Mouse (Mus musculus): Measurements from ENCODE around the gene Wfdc2. TPM values are rescaled to one million over a fixed set of nuclear protein-coding genes. Genes with fewer than 3 reads are reported as not detected.

Gene Wfdc2
- polyA plus RNA-seq, 1 experiment = not detected

- no peaks in the 10 kb centered on the region for H3K27me3 ChIP-seq (ENCODE audit: control insufficient read depth, insufficient read depth, insufficient read length)
- no peaks in the 10 kb centered on the region for H3K36me3 ChIP-seq (ENCODE audit: control insufficient read depth, insufficient read depth)
- no peak overlapping the region for H3K4me2 ChIP-seq (ENCODE audit: low read depth)
- H3K4me3 ChIP-seq = no peak overlapping the region
- no peak overlapping the region for H3ac ChIP-seq (ENCODE audit: control insufficient read depth, insufficient read length)
- TF ChIP-seq MYOD1 (IDR thresholded peaks at IDR 0.05; ENCODE audit: control insufficient read depth in 1 of 3, insufficient read length in 2 of 3, low read depth in 2 of 3) (no peak), REST (IDR thresholded peaks at IDR 0.05; ENCODE audit: insufficient read depth, insufficient read length) (no peak), CEBPB (IDR thresholded peaks at IDR 0.05; ENCODE audit: insufficient read depth, poor library complexity, severe bottlenecking) (no peak), TCF12 (IDR thresholded peaks at IDR 0.05; ENCODE audit: insufficient read depth, poor library complexity, severe bottlenecking) (no peak), POLR2AphosphoS2 (IDR thresholded peaks at IDR 0.05; ENCODE audit: insufficient read length, low read depth) (no peak), MYOG (IDR thresholded peaks at IDR 0.05; ENCODE audit: control insufficient read depth in 1 of 3, insufficient read depth in 1 of 3, insufficient read length in 2 of 3, low read depth in 2 of 3) (no peak), MAX (IDR thresholded peaks at IDR 0.05; ENCODE audit: low read depth) (no peak), SRF (IDR thresholded peaks at IDR 0.05; ENCODE audit: control insufficient read depth, insufficient read length, low read depth) (no peak), POLR2A (IDR thresholded peaks at IDR 0.05; ENCODE audit: insufficient read length, low read depth) (no peak), E2F4 (IDR thresholded peaks at IDR 0.05; ENCODE audit: insufficient read depth) (no peak), TCF3 (IDR thresholded peaks at IDR 0.05; ENCODE audit: insufficient read length, low read depth) (no peak), USF1 (IDR thresholded peaks at IDR 0.05; ENCODE audit: low read depth) (no peak)
- H3K79me2 ChIP-seq (ENCODE audit: control insufficient read depth, insufficient read depth) = no peaks in the 10 kb centered on the region
These were observed 45.6 kb upstream of the Wfdc2 start for GRCm38 (mm10) chr2:164516592-164516991.

- no peaks in the 10 kb centered on the region for H3K36me3 ChIP-seq (ENCODE audit: control insufficient read depth, insufficient read depth)
- H3K4me2 ChIP-seq (ENCODE audit: low read depth) = no peak overlapping the region
- H3ac ChIP-seq (ENCODE audit: control insufficient read depth, insufficient read length) = no peak overlapping the region
- H3K27me3 ChIP-seq (ENCODE audit: control insufficient read depth, insufficient read depth, insufficient read length) = no peaks in the 10 kb centered on the region
- no peak overlapping the region for H3K4me3 ChIP-seq
- no peaks in the 10 kb centered on the region for H3K79me2 ChIP-seq (ENCODE audit: control insufficient read depth, insufficient read depth)
- no peak for TF ChIP-seq SRF (IDR thresholded peaks at IDR 0.05; ENCODE audit: control insufficient read depth, insufficient read length, low read depth)
- TF ChIP-seq MYOD1 (IDR thresholded peaks at IDR 0.05; ENCODE audit: control insufficient read depth in 1 of 3, insufficient read length in 2 of 3, low read depth in 2 of 3) = no peak
- no peak for TF ChIP-seq USF1 (IDR thresholded peaks at IDR 0.05; ENCODE audit: low read depth)
- TF ChIP-seq TCF12 (IDR thresholded peaks at IDR 0.05; ENCODE audit: insufficient read depth, poor library complexity, severe bottlenecking) = no peak
- no peak for TF ChIP-seq TCF3 (IDR thresholded peaks at IDR 0.05; ENCODE audit: insufficient read length, low read depth)
- no peak for TF ChIP-seq REST (IDR thresholded peaks at IDR 0.05; ENCODE audit: insufficient read depth, insufficient read length)
- TF ChIP-seq E2F4 (IDR thresholded peaks at IDR 0.05; ENCODE audit: insufficient read depth) = no peak
- no peak for TF ChIP-seq MAX (IDR thresholded peaks at IDR 0.05; ENCODE audit: low read depth)
- no peak for TF ChIP-seq POLR2AphosphoS2 (IDR thresholded peaks at IDR 0.05; ENCODE audit: insufficient read length, low read depth)
- TF ChIP-seq POLR2A (IDR thresholded peaks at IDR 0.05; ENCODE audit: insufficient read length, low read depth) = no peak
- TF ChIP-seq CEBPB (IDR thresholded peaks at IDR 0.05; ENCODE audit: insufficient read depth, poor library complexity, severe bottlenecking) = no peak
- TF ChIP-seq MYOG (IDR thresholded peaks at IDR 0.05; ENCODE audit: control insufficient read depth in 1 of 3, insufficient read depth in 1 of 3, insufficient read length in 2 of 3, low read depth in 2 of 3) = no peak
These were observed 44.6 kb upstream of the Wfdc2 start for GRCm38 (mm10) chr2:164517485-164518221.

DNA sequence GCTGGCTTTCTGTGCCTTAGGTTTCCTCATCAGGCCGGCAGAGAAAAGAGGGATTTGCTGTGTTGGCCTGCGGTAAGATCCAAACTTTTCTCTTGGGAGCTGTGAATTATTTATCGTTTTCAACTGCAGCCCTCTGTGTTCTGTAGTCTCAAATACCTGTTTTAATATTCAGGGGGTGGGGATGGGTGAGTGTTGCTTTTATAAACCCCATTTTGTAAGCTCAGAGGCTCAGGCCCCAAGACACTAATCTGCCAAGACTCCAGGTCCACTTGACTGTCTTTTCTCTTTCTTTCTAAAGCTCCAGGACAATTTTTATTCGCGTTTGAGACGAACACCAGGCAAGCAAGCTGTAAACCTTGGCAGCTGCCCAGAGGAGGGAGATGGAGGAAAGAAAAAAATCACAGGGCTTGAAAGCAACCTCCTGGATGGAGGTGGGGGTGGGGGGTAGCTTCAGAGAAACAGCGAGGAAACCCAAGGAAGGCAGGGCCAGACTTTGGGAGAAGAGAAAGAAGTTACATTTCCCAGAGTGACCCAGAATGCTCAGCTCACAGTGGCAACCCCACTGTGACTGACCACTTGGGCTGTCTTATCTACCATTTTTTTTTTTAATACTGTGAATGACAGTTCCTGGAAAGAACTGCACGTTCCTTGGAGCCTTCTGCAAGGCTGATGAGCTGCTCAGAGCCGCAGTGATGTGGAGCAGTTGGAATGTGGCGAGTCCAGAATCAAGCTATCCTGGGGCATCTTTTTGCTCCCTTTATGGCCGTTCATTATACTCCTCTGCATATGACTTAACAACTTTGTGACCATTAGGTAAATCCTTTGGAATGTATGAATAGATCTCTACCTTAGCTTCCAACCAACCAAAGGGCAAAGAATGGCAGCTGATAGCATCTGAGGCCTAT is 43.7 kb upstream of the Wfdc2 start:
- no peak overlapping the region for H3K4me3 ChIP-seq
- no peaks in the 10 kb centered on the region for H3K79me2 ChIP-seq (ENCODE audit: control insufficient read depth, insufficient read depth)
- H3K4me2 ChIP-seq (ENCODE audit: low read depth) = peak overlapping the region; percentile 45
- TF ChIP-seq CEBPB (IDR thresholded peaks at IDR 0.05; ENCODE audit: insufficient read depth, poor library complexity, severe bottlenecking) (no peak), REST (IDR thresholded peaks at IDR 0.05; ENCODE audit: insufficient read depth, insufficient read length) (no peak), USF1 (IDR thresholded peaks at IDR 0.05; ENCODE audit: low read depth) (no peak), MYOD1 (IDR thresholded peaks at IDR 0.05; ENCODE audit: control insufficient read depth in 1 of 3, insufficient read length in 2 of 3, low read depth in 2 of 3) (no peak), TCF12 (IDR thresholded peaks at IDR 0.05; ENCODE audit: insufficient read depth, poor library complexity, severe bottlenecking) (no peak), E2F4 (IDR thresholded peaks at IDR 0.05; ENCODE audit: insufficient read depth) (no peak), TCF3 (IDR thresholded peaks at IDR 0.05; ENCODE audit: insufficient read length, low read depth) (no peak), MYOG (IDR thresholded peaks at IDR 0.05; ENCODE audit: control insufficient read depth in 1 of 3, insufficient read depth in 1 of 3, insufficient read length in 2 of 3, low read depth in 2 of 3) (no peak), MAX (IDR thresholded peaks at IDR 0.05; ENCODE audit: low read depth) (no peak), SRF (IDR thresholded peaks at IDR 0.05; ENCODE audit: control insufficient read depth, insufficient read length, low read depth) (no peak), POLR2AphosphoS2 (IDR thresholded peaks at IDR 0.05; ENCODE audit: insufficient read length, low read depth) (no peak), POLR2A (IDR thresholded peaks at IDR 0.05; ENCODE audit: insufficient read length, low read depth) (no peak)
- no peaks in the 10 kb centered on the region for H3K27me3 ChIP-seq (ENCODE audit: control insufficient read depth, insufficient read depth, insufficient read length)
- no peaks in the 10 kb centered on the region for H3K36me3 ChIP-seq (ENCODE audit: control insufficient read depth, insufficient read depth)
- no peak overlapping the region for H3ac ChIP-seq (ENCODE audit: control insufficient read depth, insufficient read length)

DNA sequence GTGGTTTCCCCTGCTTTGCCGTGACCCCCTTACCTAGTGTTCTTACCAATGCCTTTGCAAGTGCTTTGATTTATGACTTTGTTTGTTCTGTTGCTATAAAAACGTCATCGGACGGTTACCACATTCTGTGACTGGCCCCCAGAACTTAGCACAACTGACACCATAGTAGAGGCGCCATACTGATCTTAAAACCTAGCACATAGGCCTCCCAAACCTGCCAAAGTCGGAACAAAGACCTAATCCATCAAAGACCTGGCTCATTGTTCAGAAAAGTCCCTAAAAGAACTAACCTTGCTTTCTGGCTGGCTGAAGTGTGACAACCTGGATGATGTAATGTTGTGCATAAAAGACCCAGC is 43.1 kb upstream of the Wfdc2 start:
- Histone ChIP-seq H3K79me2 (ENCODE audit: control insufficient read depth, insufficient read depth) (no peaks in the 10 kb centered on the region), H3K27me3 (ENCODE audit: control insufficient read depth, insufficient read depth, insufficient read length) (no peaks in the 10 kb centered on the region), H3K36me3 (ENCODE audit: control insufficient read depth, insufficient read depth) (no peaks in the 10 kb centered on the region), H3ac (ENCODE audit: control insufficient read depth, insufficient read length) (no peak overlapping the region), H3K4me2 (ENCODE audit: low read depth) (peak overlapping the region; percentile 45), H3K4me3 (no peak overlapping the region)
- TF ChIP-seq E2F4 (IDR thresholded peaks at IDR 0.05; ENCODE audit: insufficient read depth) = no peak
- no peak for TF ChIP-seq USF1 (IDR thresholded peaks at IDR 0.05; ENCODE audit: low read depth)
- no peak for TF ChIP-seq MYOD1 (IDR thresholded peaks at IDR 0.05; ENCODE audit: control insufficient read depth in 1 of 3, insufficient read length in 2 of 3, low read depth in 2 of 3)
- TF ChIP-seq MAX (IDR thresholded peaks at IDR 0.05; ENCODE audit: low read depth) = no peak
- no peak for TF ChIP-seq TCF12 (IDR thresholded peaks at IDR 0.05; ENCODE audit: insufficient read depth, poor library complexity, severe bottlenecking)
- TF ChIP-seq SRF (IDR thresholded peaks at IDR 0.05; ENCODE audit: control insufficient read depth, insufficient read length, low read depth) = no peak
- no peak for TF ChIP-seq TCF3 (IDR thresholded peaks at IDR 0.05; ENCODE audit: insufficient read length, low read depth)
- no peak for TF ChIP-seq POLR2A (IDR thresholded peaks at IDR 0.05; ENCODE audit: insufficient read length, low read depth)
- no peak for TF ChIP-seq REST (IDR thresholded peaks at IDR 0.05; ENCODE audit: insufficient read depth, insufficient read length)

Data from myocyte (in vitro differentiated cells).